Mouse (Mus musculus): ENCODE results near the gene Cdc20b.

Cdc20b gene

DNA sequence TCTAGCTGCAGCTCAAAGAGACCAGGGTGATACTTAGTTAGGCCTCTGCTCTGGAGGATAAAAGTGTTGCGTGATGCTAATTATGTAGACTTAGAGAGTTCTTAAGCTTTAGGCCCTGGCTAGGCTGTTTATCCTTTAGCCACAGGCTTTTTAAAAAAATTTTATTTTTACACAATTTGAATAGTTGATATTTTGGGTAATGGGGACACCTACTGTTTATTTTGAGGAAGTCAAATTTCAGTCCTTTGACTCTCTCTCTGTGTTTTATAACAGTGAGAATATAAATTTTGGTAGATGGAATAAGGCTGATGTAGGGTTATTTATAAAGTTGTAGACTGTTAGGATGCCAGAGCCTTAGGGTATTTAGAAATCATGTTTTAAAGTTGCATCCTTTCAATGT lies 104.7 kb downstream of the Cdc20b start:
- no peak overlapping the region for H3K4me3 ChIP-seq (replicated peaks; ENCODE audit: low read length)
- TF ChIP-seq POU5F1 (IDR thresholded peaks at IDR 0.05; ENCODE audit: borderline replicate concordance, low read length) (no peak), NANOG (IDR thresholded peaks at IDR 0.05; ENCODE audit: borderline replicate concordance, low read length) (no peak), CTCF (conservative IDR thresholded peaks at IDR 0.05; ENCODE audit: low read length) (no peak)
- H3K27me3 ChIP-seq (ENCODE audit: insufficient read depth, low read length): no peaks in the 10 kb centered on the region
- peaks cover 8% of the 10 kb centered on the region for H3K9me3 ChIP-seq (ENCODE audit: low read length)
- no peaks in the 10 kb centered on the region for H3K36me3 ChIP-seq (ENCODE audit: insufficient read depth, low read length)
- 0 out of 2 replicates have a peak, but pooled peaks cover 6% of the 10 kb centered on the region for H3K4me1 ChIP-seq (replicated peaks; ENCODE audit: low read depth, low read length)
